Mouse (Mus musculus): Measurements from ENCODE around the gene Wwox.

GRCm38 (mm10) chr8:114600196-114600595 lies 160.7 kb downstream of the Wwox start:
- no peak for TF ChIP-seq GATA1 (IDR thresholded peaks at IDR 0.05; ENCODE audit: borderline replicate concordance, low read length)
- no peak for TF ChIP-seq FLI1 (IDR thresholded peaks at IDR 0.05; ENCODE audit: low read length)

Measured in megakaryocyte, embryonic 14.5 days (primary cell).